Mouse (Mus musculus) megakaryocyte, adult 5-6 weeks (primary cell): ENCODE measurements around the gene Rreb1. TPM values are rescaled to one million over a fixed set of nuclear protein-coding genes. Genes with fewer than 3 reads are reported as not detected.

Experiments
- ATAC-seq: 2 replicates; pipeline ENCODE4 v1.8.0; 2016; ENCODE audit warnings: mild to moderate bottlenecking, inconsistent platforms; ENCODE audit not compliant: poor library complexity, severe bottlenecking
- total RNA-seq, 2 experiments: library from RNA; stranded (forward) in 1 of 2; stranded (reverse) in 1 of 2; fragments of 153-499, 151-499 nt in 1 of 2; fragments of 221-1000, 200-1000 nt in 1 of 2; gene quantifications; 2 replicates each; pipeline versions ENCODE4 v1.2.3 to v1.2.4; 2015 to 2017

Rreb1 gene
- total RNA-seq, 2 experiments from 2014 or later, result 10.0 to 27.0 TPM

DNA sequence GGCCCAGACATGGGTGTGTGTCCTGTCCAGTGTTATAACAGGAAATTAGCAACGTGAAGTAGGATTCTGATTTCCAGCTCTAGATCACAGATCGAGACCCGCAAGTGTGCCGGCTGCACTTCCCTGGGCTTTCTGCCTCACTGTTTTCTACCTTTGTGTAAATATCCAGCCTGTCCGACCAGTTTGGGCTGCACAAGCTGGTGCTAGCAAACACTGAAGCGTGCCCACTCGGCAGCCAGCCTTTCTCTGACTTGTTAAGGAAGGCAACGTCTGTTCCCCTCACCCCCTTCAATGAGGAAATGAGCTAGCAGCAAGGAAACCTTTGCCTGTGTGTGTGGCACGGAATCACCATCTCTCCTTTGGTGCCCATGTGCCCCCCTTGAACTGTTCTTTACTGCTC, 129.9 kb downstream of the Rreb1 start:
- no peak for ATAC-seq

- ATAC-seq, result no peak
These were observed 130.3 kb downstream of the Rreb1 start for GRCm38 (mm10) chr13:37908493-37908892.

DNA sequence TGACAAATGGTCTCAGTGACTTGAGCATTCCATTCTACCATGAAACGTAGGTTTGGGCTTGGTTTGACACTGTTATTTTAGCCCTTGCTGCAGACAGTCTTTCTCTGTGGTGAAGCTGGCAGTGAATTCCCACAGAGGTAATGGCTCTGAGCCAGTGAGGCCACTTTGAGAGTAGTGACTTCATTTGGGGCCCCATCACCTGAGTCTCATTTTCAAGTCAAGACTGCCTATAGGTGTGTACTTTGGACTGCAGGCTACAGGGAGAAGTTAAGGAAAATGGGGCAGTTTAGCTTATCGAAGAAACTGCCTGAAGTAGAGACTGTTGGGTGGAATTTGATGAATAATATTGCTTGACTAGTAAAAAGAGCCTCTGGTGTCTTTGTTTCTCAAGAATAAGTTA, 131.0 kb downstream of the Rreb1 start:
- ATAC-seq, result no peak

- no peak for ATAC-seq
These were observed 133.8 kb downstream of the Rreb1 start for GRCm38 (mm10) chr13:37912011-37912410.

DNA sequence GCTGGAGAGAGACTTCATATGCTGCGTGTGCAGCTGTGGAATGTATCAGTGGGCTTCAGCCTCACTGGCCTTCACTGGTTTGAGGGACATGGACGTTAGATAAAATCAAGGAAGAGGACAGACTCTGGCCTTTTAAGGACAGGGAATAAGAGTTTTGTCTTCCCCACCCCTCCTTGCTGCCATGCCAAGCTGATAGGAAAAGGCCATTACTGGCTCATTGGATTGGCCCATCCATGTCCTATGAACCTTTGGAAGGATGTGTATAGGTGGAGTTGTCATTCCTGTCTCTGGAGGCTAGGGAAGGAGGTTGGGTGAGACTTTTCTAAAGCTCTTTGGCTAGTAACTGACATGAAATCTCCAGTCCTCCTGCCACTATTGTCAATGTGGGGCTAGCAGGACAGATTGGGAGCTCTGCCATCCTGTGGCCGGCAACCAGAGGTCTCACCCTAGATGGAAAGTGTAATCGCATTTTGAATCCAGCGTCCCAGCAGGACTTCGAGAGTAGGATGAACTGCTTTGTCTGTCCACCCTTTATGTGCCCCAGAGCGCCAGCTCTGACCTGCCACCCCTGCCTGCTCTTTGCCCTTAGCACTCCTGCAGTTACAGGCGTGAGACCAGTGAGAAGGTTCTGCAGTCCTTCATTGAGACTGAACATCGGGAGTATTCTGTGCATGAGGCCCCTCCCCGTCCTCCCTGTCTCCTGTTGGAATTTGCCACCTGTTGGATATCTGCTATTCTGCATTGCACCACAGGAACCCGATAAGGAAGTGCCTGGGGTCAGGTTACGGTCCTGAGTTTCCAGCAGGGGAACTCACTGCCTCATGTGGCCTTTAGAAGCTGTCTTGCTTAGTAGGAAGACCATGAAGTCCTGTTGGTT, 134.6 kb downstream of the Rreb1 start:
- ATAC-seq, result no peak; the same call in 1 of the 2 replicates

DNA sequence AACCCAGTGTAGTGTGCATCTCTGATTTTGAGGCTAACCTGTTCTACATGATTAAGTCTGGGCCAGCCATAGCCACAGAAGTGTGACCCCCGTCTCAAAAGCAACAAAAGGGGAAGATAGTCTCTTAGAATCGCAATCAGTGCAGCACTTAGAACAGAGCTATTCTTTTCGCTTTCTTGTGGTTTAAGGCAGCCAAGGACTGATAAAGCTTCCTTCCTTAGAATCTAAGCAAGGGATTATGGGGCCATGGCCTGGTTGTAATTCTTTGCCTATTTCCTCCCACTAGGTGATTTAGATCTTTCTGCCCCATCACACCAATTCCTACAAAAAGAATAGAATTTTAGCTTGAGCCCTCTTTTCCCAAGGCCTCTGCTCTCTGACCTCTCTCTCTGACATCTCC, 135.8 kb downstream of the Rreb1 start:
- ATAC-seq, result no peak

GRCm38 (mm10) chr13:37918336-37919261, 140.4 kb downstream of the Rreb1 start:
- no peak for ATAC-seq

DNA sequence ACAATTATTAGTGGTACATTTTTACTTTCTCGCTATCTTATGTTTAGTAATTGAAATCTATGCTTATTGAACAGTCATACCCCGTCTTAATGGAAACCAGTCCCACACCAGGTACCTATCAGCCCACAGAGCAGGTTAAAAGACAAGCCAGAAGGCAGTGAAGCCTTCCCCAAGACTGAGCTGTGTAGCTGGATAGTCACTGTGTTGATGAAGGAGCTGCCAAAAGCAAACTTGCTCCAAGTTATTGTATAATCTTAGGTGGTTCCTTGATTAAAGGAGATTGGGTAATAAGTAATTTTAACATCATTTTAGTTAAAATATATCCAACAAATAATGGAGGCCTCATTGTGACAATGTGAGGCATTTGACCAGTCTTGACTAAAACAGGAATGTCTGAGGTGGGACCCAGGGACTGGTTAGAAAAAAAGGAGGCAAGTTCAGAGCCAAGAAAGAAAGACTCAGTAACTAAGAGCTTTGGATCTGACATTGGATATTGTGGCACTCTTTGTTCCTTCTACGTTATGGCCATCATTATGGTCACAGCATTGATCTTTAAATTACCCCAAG, 141.6 kb downstream of the Rreb1 start:
- no peak for ATAC-seq

DNA sequence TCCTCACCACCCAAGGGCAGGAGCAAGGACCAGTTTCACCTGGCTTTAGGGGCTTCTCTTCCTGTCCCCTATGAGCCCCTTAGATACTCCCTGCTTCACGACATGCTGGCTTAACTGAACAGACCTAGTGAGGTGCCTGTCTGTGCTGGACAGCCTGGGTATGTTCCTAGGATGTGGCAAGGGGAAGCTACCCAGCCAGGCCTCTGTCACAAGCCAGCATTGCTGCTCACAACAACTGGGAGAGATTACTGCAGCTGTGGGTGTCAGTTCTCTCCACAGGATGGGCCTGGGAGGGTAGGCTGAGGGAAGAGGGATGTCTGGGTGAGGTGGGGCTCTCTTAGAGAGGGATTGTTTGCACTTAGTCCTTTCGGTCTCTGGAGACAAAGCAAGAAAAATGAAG, 142.5 kb downstream of the Rreb1 start:
- ATAC-seq, result no peak

GRCm38 (mm10) chr13:37923091-37923490, 144.9 kb downstream of the Rreb1 start:
- no peak for ATAC-seq

DNA sequence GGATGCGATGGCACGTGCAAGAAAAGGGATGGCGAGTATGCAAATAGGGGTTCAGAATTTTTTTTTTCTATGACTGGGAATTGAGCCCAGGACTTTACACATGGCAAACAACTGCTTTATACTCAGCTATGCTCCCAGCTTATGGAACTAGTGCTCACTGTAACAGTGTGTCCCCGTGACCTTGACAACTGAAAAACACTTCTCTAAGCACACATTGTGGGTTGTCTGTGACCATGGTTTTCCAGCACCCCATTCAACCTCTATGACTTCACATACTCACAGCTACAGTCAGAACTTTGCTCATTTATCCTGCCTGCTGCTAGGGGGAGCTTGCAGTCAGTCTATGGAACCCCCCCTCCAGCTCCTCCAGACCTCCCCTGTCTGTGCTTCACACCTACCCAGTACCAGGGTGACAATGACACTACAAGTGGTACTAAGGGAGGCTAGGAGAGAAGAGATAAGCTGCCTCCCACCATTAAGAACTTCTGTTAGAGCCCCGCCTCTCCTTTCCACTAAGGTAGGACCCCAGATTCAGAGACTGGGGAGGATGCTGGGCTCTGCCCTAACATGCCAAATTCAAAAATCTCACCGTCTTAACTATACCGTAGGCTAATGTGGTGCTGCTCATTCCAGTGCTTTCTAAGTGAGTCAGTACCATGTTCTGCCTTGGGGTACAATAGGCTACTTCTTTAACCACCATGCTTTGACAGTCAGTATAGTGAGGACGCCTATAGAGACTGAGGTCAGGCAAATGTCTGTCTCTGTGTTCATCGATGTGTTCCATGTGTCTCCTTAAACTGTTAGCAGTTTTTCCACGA, 145.7 kb downstream of the Rreb1 start:
- no peak for ATAC-seq

- no peak for ATAC-seq
These were observed 146.3 kb downstream of the Rreb1 start for GRCm38 (mm10) chr13:37924461-37924948.

- no peak for ATAC-seq
These were observed 148.2 kb downstream of the Rreb1 start for GRCm38 (mm10) chr13:37926394-37926793.

- no peak for ATAC-seq
These were observed 151.3 kb downstream of the Rreb1 start for GRCm38 (mm10) chr13:37929532-37929931.

DNA sequence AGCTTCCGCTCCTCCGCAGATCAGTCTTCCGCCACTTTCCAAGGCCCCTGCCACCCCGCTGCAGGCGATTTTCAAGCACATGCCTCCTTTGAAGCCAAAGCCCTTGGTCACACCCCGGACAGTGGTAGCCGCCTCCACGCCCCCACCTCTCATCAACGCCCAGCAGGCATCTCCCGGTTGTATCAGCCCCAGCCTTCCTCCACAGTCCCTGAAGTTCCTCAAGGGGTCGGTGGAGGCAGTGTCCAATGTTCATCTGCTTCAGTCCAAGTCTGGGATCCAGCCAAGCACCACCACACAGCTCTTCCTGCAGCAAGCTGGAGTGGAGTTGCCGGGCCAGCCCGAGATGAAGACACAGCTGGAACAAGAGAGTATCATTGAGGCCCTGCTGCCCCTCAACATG, 151.9 kb downstream of the Rreb1 start:
- no peak for ATAC-seq

- ATAC-seq, result no peak
These were observed 152.4 kb downstream of the Rreb1 start for GRCm38 (mm10) chr13:37930621-37931020.

GRCm38 (mm10) chr13:37931210-37931922, 153.2 kb downstream of the Rreb1 start:
- ATAC-seq, result no peak

DNA sequence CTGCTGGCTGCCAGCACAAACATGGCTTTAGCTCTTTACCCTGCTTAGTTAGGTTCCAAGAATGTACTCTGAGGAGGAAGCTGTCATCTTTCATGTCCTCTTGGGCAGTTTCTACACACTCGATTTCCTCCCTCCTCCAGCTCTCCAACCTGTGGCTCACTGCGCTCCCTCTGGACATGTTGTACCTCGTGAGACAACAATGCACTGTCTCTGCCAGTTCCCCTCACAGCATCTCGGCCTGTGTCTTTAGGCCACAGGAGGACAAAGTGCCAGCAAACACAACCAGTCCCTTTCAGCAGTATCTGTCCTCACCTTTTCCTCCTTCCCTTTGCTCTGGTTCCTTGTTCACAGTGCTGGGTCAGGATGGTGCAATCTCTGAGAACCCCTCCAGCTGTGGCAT, 155.9 kb downstream of the Rreb1 start:
- ATAC-seq, result no peak

DNA sequence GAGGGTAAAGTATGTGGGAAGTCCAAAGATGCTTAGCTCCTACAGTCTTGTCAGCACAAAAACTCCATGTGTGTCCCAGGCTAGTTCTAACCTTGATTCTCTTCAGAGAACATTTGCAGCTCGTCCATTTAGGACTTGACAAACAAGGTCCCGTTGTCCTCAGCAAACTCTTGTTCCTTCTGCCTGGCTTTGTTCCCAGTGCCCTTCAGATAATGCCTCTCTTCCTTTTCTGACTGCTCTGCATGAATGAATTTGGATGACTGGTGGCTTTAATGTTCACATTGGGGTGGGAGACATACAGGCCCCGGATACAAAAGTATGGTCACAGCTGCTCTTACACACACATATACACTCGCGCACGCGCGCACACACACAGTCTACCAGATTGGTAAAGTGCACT, 156.7 kb downstream of the Rreb1 start:
- ATAC-seq, result no peak

GRCm38 (mm10) chr13:37936351-37936750, 158.2 kb downstream of the Rreb1 start:
- ATAC-seq, result no peak
